8 mouse cellular contexts compared by ENCODE assay signal in the genomic region with DNA sequence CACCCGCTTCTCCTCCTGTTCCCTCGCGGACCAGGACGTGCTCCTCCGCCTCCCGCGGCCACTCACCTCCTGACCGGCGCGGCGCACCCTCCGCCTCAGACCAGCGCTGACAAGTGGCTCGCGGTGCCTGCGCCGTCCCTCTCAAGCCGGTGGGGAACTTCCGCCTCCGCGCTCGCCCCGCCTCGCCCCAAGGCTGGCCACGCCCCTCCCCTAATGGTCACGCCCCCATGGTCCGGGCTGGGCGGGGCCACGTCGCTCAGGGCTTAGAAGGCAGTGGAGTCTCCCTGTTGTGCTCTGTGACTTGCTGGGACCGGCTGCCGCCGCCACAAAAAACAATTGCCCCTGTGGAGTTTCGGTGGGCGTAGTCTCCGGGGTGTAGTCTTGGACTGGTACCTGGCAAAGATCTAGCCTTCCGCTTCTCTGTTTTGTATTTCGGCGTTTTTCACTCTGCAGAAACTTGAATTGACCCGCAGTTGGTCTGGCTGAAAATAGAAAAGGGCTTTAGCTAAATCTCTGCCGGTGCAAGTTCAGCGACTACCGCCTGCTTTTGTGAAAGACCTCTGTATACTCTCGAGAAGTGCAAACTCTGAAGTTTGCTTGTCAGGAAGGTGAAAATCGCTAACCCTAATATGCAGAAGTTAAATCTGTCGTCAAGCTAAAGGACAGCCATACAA. TPM values are rescaled to one million over a fixed set of nuclear protein-coding genes. Genes with fewer than 3 reads are reported as not detected.
A peak's percentile ranks its signal among the peaks of the same experiment; 100 is the strongest.
DNase-seq lines count a peak whose midpoint lies in the region; ATAC-seq lines count a peak whose summit lies in the region.

A gene (minus strand): TSS at position 177 of the 674 bp plus-strand sequence.

- H3K9me3 ChIP-seq in embryonic facial prominence, embryonic 14.5 days (ENCODE audit: control insufficient read depth, low read length) = no peaks in the 10 kb centered on the region
- H3K9me3 ChIP-seq in kidney, embryonic 14.5 days (ENCODE audit: control insufficient read depth, low read length) = no peaks in the 10 kb centered on the region
- H3K9me3 ChIP-seq in limb, embryonic 15.5 days = no peaks in the 10 kb centered on the region

- 1% methylated on average over 19 of the region's 46 CpGs for WGBS in embryonic facial prominence, embryonic 14.5 days
- WGBS in kidney, embryonic 14.5 days = under 1% methylated on average over 46 of the region's 46 CpGs
- under 1% methylated on average over 44 of the region's 46 CpGs for WGBS in limb, embryonic 15.5 days

- peak within 1 kb of the TSS; percentile 85 for H3K4me3 ChIP-seq in embryonic facial prominence, embryonic 14.5 days (ENCODE audit: low read depth, low read length)
- H3K4me3 ChIP-seq in kidney, embryonic 14.5 days (ENCODE audit: low read length) = peak within 1 kb of the TSS; percentile 79
- peak within 1 kb of the TSS; percentile 84 for H3K4me3 ChIP-seq in limb, embryonic 15.5 days

- no peaks in the 10 kb centered on the region; the same call in none of the 2 replicates for H3K4me1 ChIP-seq in embryonic facial prominence, embryonic 14.5 days (ENCODE audit: control insufficient read depth, insufficient read depth, low read length)
- no peaks in the 10 kb centered on the region for H3K4me1 ChIP-seq in kidney, embryonic 14.5 days (ENCODE audit: control insufficient read depth, insufficient read depth, low read length)
- peaks cover 9% of the 10 kb centered on the region; the same call in 1 of the 2 replicates for H3K4me1 ChIP-seq in limb, embryonic 15.5 days

- H3K27me3 ChIP-seq in embryonic facial prominence, embryonic 14.5 days (replicated peaks; ENCODE audit: control insufficient read depth, insufficient read depth, low read length) = no peaks in the 10 kb centered on the region
- no peaks in the 10 kb centered on the region for H3K27me3 ChIP-seq in kidney, embryonic 14.5 days (ENCODE audit: control insufficient read depth, insufficient read depth, low read length)
- peaks cover 3% of the 10 kb centered on the region; the same call in 1 of the 2 replicates for H3K27me3 ChIP-seq in limb, embryonic 15.5 days

- no peaks in the 10 kb centered on the region for H3K36me3 ChIP-seq in embryonic facial prominence, embryonic 14.5 days (ENCODE audit: control insufficient read depth, insufficient read depth, low read length)
- no peaks in the 10 kb centered on the region; the same call in 1 of the 2 replicates for H3K36me3 ChIP-seq in kidney, embryonic 14.5 days (ENCODE audit: control insufficient read depth, insufficient read depth, low read length)
- 0 out of 2 replicates have a peak, but pooled peaks cover 3% of the 10 kb centered on the region for H3K36me3 ChIP-seq in limb, embryonic 15.5 days

- ATAC-seq in embryonic facial prominence, embryonic 14.5 days (ENCODE audit: low read depth) = peak; percentile 99
- ATAC-seq in kidney, embryonic 14.5 days (ENCODE audit: low FRiP score, low TSS enrichment) = peak; percentile 100
- ATAC-seq in limb, embryonic 15.5 days (ENCODE audit: insufficient number of reproducible peaks, low FRiP score, low TSS enrichment, low read depth) = peak; percentile 98

- peak within 1 kb of the TSS; percentile 70 for H3K27ac ChIP-seq in embryonic facial prominence, embryonic 14.5 days (replicated peaks; ENCODE audit: low read depth, low read length)
- H3K27ac ChIP-seq in kidney, embryonic 14.5 days (ENCODE audit: low read depth, low read length) = peak within 1 kb of the TSS; percentile 80
- H3K27ac ChIP-seq in limb, embryonic 15.5 days = peak within 1 kb of the TSS; percentile 79

- H3K4me2 ChIP-seq in embryonic facial prominence, embryonic 14.5 days (ENCODE audit: low read depth, low read length) = peak within 1 kb of the TSS; percentile 80
- H3K4me2 ChIP-seq in kidney, embryonic 14.5 days (replicated peaks; ENCODE audit: low read depth, low read length) = peak within 1 kb of the TSS; percentile 67
- H3K4me2 ChIP-seq in limb, embryonic 15.5 days = peak within 1 kb of the TSS; percentile 82

- peak within 1 kb of the TSS; percentile 75 for H3K9ac ChIP-seq in embryonic facial prominence, embryonic 14.5 days (ENCODE audit: low read depth, low read length)
- H3K9ac ChIP-seq in kidney, embryonic 14.5 days (ENCODE audit: low read depth, low read length) = peak within 1 kb of the TSS; percentile 84
- peak within 1 kb of the TSS; percentile 64 for H3K9ac ChIP-seq in limb, embryonic 15.5 days

- peak; percentile 86 for DNase-seq in 3T3-L1 (ENCODE audit: low read depth, low spot score)
- DNase-seq in adrenal gland, postnatal 4 days (ENCODE audit: low spot score in 2 of 2) = peak; percentile 93 to 95
- DNase-seq in embryonic facial prominence, embryonic 14.5 days (ENCODE audit: low spot score) = peak; percentile 93
- DNase-seq in heart, adult 8-10 months (ENCODE audit: low spot score) = peak; percentile 97
- DNase-seq in monocyte, adult 2 months (ENCODE audit: low read depth in 1 of 2, low spot score in 2 of 2) = peak; percentile 91 to 96
- DNase-seq in spleen, postnatal 36 days (ENCODE audit: low spot score in 2 of 2) = peak; percentile 93

RNA-seq across cellular contexts. Expression of the gene that starts here (rescaled TPM):
- 10 to 100 TPM; 53.5 to 57.7 TPM for total RNA-seq in adrenal gland, postnatal 4 days (2021)
- 63.6 and 84.5 TPM in 2 replicates for polyA plus RNA-seq in embryonic facial prominence, embryonic 14.5 days (2014; fragmentation: Nextera tagmentation; extraction: Ambion mirVana)
- 100 to 1,000 TPM; 698 to 745 (median 734) TPM for total RNA-seq in heart, adult 8-10 months (2022)
- 31.1 and 51.4 TPM in 2 replicates for polyA plus RNA-seq in kidney, embryonic 14.5 days (2014; fragmentation: Nextera tagmentation; extraction: Ambion mirVana)
- polyA plus RNA-seq in limb, embryonic 15.5 days (2015; fragmentation: Nextera tagmentation; extraction: Ambion mirVana) = 45.8 and 78.2 TPM in 2 replicates

Comparison
In these comparisons a context has a peak if more than half of its experiments do, and no peak if none do; other contexts are left out.
1. Peak in every context shown above with its lines: DNase-seq, ATAC-seq, H3K4me3 ChIP-seq and H3K27ac ChIP-seq.
2. RNA of the gene that starts here (total RNA-seq): 698 to 745 TPM in heart, adult 8-10 months; 53.5 to 57.7 TPM in adrenal gland, postnatal 4 days; every median in the first group is over 10 times any median in the second.